Mouse (Mus musculus): ENCODE data around the gene Nubp1. TPM values are rescaled to one million over a fixed set of nuclear protein-coding genes. Genes with fewer than 3 reads are reported as not detected.

The Nubp1 gene
- total and polyA plus RNA-seq, 2 experiments: 16.4 to 24.5 TPM

- Histone ChIP-seq H3K9ac (ENCODE audit: low read depth, low read length) (no peak overlapping the region), H3K36me3 (ENCODE audit: control insufficient read depth, insufficient read depth, low read length) (no peaks in the 10 kb centered on the region), H3K79me2 (ENCODE audit: control insufficient read depth, insufficient read depth, low read length) (no peaks in the 10 kb centered on the region), H3K27me3 (ENCODE audit: control insufficient read depth, insufficient read depth, low read length) (no peaks in the 10 kb centered on the region), H3K4me1 (ENCODE audit: control insufficient read depth, insufficient read depth, low read length) (no peaks in the 10 kb centered on the region), H3K4me3 (ENCODE audit: insufficient read depth, low read depth, low read length) (no peak overlapping the region), H3K27ac (replicated peaks; ENCODE audit: insufficient read depth, low read depth, low read length) (no peak overlapping the region)
- 67% methylated on average over 5 of the region's 5 CpGs for WGBS
- TF ChIP-seq CTCF (IDR thresholded peaks at IDR 0.05; ENCODE audit: low read depth, low read length) (no peak), POLR2A (IDR thresholded peaks at IDR 0.05; ENCODE audit: extremely low read depth, insufficient read depth, low read length) (no peak)
- DNase-seq (ENCODE audit: extremely low read depth, low read depth, low spot score): no peak
Measured at GRCm38 (mm10) chr16:10398755-10399154, 13.0 kb upstream of the Nubp1 start.

DNA sequence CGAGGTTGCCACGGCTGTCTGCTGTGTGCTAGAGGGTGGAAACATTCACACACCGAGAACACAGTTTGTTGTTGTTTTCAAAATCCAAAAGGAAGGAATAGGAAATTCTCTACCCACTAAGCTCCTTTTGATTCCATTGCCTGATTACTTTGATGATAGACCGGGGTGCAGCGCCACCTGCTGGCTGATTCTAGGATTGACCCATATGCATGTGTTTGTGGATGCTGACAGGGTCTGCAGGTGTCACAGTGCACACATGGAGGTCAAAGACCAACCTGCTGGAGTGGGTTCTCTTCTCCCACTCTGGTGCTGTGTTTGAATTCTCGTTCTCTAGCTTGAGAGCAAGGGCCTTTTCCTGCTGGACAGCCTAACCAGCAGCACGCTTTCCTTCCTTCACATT is 12.6 kb upstream of the Nubp1 start:
- WGBS: 29% methylated on average over 7 of the region's 7 CpGs

DNA sequence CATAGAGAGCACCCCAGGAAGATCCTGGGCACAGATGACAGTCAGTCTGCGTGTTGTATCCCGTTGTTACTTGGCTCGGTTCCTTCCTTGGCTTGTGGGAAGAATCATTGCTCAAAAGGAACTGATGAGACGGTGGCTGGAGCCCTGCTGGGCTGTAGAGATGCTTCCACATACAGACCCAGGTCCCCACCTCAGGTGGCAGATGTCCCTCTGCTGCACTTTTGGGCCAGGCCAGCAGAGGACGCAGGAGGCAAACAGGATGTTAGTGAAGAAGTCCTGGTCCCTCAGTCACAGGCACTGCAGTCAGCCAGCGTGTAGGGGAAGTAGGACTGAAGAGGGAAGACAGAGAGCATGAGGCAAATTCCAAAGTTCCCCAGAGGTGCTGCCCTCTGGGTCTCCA is 4.2 kb downstream of the Nubp1 start:
- Histone ChIP-seq H3K36me3 (ENCODE audit: control insufficient read depth, insufficient read depth, low read length) (peaks cover 2% of the 10 kb centered on the region; the same call in 1 of the 2 replicates), H3K4me1 (ENCODE audit: control insufficient read depth, insufficient read depth, low read length) (no peaks in the 10 kb centered on the region; the same call in 1 of the 2 replicates), H3K4me3 (ENCODE audit: insufficient read depth, low read depth, low read length) (no peak overlapping the region), H3K27me3 (ENCODE audit: control insufficient read depth, insufficient read depth, low read length) (no peaks in the 10 kb centered on the region), H3K27ac (replicated peaks; ENCODE audit: insufficient read depth, low read depth, low read length) (no peak overlapping the region), H3K9ac (ENCODE audit: low read depth, low read length) (no peak overlapping the region), H3K79me2 (ENCODE audit: control insufficient read depth, insufficient read depth, low read length) (no peaks in the 10 kb centered on the region)
- peak; percentile 16 for DNase-seq (ENCODE audit: extremely low read depth, low read depth, low spot score)
- TF ChIP-seq CTCF (IDR thresholded peaks at IDR 0.05; ENCODE audit: low read depth, low read length) (peak; percentile 78), POLR2A (IDR thresholded peaks at IDR 0.05; ENCODE audit: extremely low read depth, insufficient read depth, low read length) (no peak)
- 84% methylated on average over 6 of the region's 6 CpGs for WGBS

More for the DNA sequence above, 12.6 kb upstream of the Nubp1 start:
- Histone ChIP-seq H3K4me3 (ENCODE audit: insufficient read depth, low read depth, low read length) (no peak overlapping the region), H3K79me2 (ENCODE audit: control insufficient read depth, insufficient read depth, low read length) (no peaks in the 10 kb centered on the region), H3K4me1 (ENCODE audit: control insufficient read depth, insufficient read depth, low read length) (no peaks in the 10 kb centered on the region), H3K9ac (ENCODE audit: low read depth, low read length) (no peak overlapping the region), H3K27me3 (ENCODE audit: control insufficient read depth, insufficient read depth, low read length) (no peaks in the 10 kb centered on the region), H3K36me3 (ENCODE audit: control insufficient read depth, insufficient read depth, low read length) (no peaks in the 10 kb centered on the region), H3K27ac (replicated peaks; ENCODE audit: insufficient read depth, low read depth, low read length) (no peak overlapping the region)
- DNase-seq (ENCODE audit: extremely low read depth, low read depth, low spot score): peak; percentile 41
- TF ChIP-seq CTCF (IDR thresholded peaks at IDR 0.05; ENCODE audit: low read depth, low read length) (peak; percentile 85), POLR2A (IDR thresholded peaks at IDR 0.05; ENCODE audit: extremely low read depth, insufficient read depth, low read length) (no peak)

DNA sequence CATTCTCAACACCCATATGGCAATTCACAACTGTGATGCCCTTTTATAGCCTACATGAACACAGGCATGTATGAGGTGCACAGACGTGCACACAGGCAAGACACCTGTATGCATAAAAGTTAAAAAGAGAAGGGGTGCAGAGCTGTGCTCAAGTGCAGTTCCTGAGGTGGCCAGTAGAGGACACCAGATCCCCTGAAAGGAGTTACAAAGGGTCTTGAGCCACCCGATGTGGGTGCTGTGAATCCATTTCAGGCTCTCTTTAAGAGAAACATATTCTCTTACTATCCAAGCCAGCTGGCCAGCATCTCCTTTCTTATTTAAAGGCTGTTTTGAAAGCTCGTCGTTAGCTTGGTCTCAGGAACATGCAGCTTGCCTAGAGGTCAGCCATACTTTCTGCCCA is 5.1 kb downstream of the Nubp1 start:
- H3K27ac ChIP-seq (replicated peaks; ENCODE audit: insufficient read depth, low read depth, low read length): no peak overlapping the region
- H3K4me1 ChIP-seq (ENCODE audit: control insufficient read depth, insufficient read depth, low read length): no peaks in the 10 kb centered on the region
- no peaks in the 10 kb centered on the region for H3K27me3 ChIP-seq (ENCODE audit: control insufficient read depth, insufficient read depth, low read length)
- DNase-seq (ENCODE audit: extremely low read depth, low read depth, low spot score): no peak
- H3K4me3 ChIP-seq (ENCODE audit: insufficient read depth, low read depth, low read length): no peak overlapping the region
- H3K79me2 ChIP-seq (ENCODE audit: control insufficient read depth, insufficient read depth, low read length): no peaks in the 10 kb centered on the region
- no peak overlapping the region for H3K9ac ChIP-seq (ENCODE audit: low read depth, low read length)
- H3K36me3 ChIP-seq (ENCODE audit: control insufficient read depth, insufficient read depth, low read length): peaks cover 2% of the 10 kb centered on the region; the same call in 1 of the 2 replicates
- WGBS: 97% methylated on average over 4 of the region's 4 CpGs
- TF ChIP-seq CTCF (IDR thresholded peaks at IDR 0.05; ENCODE audit: low read depth, low read length) (peak; percentile 72), POLR2A (IDR thresholded peaks at IDR 0.05; ENCODE audit: extremely low read depth, insufficient read depth, low read length) (no peak)

- no peaks in the 10 kb centered on the region for H3K27me3 ChIP-seq (ENCODE audit: control insufficient read depth, insufficient read depth, low read length)
- 91% methylated on average over 9 of the region's 9 CpGs for WGBS
- H3K4me1 ChIP-seq (ENCODE audit: control insufficient read depth, insufficient read depth, low read length): no peaks in the 10 kb centered on the region
- peaks cover 4% of the 10 kb centered on the region; the same call in 1 of the 2 replicates for H3K36me3 ChIP-seq (ENCODE audit: control insufficient read depth, insufficient read depth, low read length)
- peak overlapping the region; percentile 42; the same call in 1 of the 2 replicates for H3K27ac ChIP-seq (replicated peaks; ENCODE audit: insufficient read depth, low read depth, low read length)
- H3K79me2 ChIP-seq (ENCODE audit: control insufficient read depth, insufficient read depth, low read length): no peaks in the 10 kb centered on the region
- H3K4me3 ChIP-seq (ENCODE audit: insufficient read depth, low read depth, low read length): no peak overlapping the region
- H3K9ac ChIP-seq (ENCODE audit: low read depth, low read length): no peak overlapping the region
- peak; percentile 36 for DNase-seq (ENCODE audit: extremely low read depth, low read depth, low spot score)
- TF ChIP-seq CTCF (IDR thresholded peaks at IDR 0.05; ENCODE audit: low read depth, low read length) (no peak), POLR2A (IDR thresholded peaks at IDR 0.05; ENCODE audit: extremely low read depth, insufficient read depth, low read length) (no peak)
Measured at GRCm38 (mm10) chr16:10417723-10418259, 6.0 kb downstream of the Nubp1 start.

GRCm38 (mm10) chr16:10420447-10421054 is 8.8 kb downstream of the Nubp1 start:
- peaks cover 6% of the 10 kb centered on the region for H3K36me3 ChIP-seq (ENCODE audit: control insufficient read depth, insufficient read depth, low read length)
- no peak overlapping the region for H3K27ac ChIP-seq (replicated peaks; ENCODE audit: insufficient read depth, low read depth, low read length)
- H3K27me3 ChIP-seq (ENCODE audit: control insufficient read depth, insufficient read depth, low read length): no peaks in the 10 kb centered on the region
- TF ChIP-seq CTCF (IDR thresholded peaks at IDR 0.05; ENCODE audit: low read depth, low read length): no peak
- DNase-seq (ENCODE audit: extremely low read depth, low read depth, low spot score): no peak
- WGBS: 96% methylated on average over 9 of the region's 9 CpGs
- H3K9ac ChIP-seq (ENCODE audit: low read depth, low read length): no peak overlapping the region
- H3K79me2 ChIP-seq (ENCODE audit: control insufficient read depth, insufficient read depth, low read length): no peaks in the 10 kb centered on the region
- H3K4me1 ChIP-seq (ENCODE audit: control insufficient read depth, insufficient read depth, low read length): no peaks in the 10 kb centered on the region
- no peak overlapping the region for H3K4me3 ChIP-seq (ENCODE audit: insufficient read depth, low read depth, low read length)

Measured in liver, adult 2 months (tissue).